Mouse (Mus musculus): ENCODE results near the gene Taf15.
"Not testable (repeated sequence)": the region's sequence is repeated elsewhere in the genome, so short reads cannot be mapped to it uniquely, and the experiment has no call there.

The Taf15 gene

DNA sequence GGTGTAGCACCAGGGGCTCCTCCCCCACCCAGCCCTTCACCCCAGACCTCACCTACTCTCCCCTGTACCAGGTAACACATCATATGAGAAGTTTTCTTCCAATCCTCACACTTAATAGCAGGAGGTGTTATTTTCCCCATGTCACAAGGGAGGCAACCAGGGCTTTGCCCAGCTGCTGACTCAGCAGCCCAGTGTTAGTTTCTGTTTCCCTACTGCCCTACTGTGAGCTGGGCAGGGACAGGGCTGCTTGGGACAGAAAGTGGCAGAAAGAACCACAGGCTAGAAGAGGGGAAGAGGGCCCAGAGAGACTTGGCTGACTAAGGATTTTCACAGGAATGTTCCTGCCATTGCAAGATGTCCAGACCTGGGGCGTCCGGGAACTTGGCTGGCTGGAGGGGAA, 68.0 kb downstream of the Taf15 start:
- no peak for DNase-seq

DNA sequence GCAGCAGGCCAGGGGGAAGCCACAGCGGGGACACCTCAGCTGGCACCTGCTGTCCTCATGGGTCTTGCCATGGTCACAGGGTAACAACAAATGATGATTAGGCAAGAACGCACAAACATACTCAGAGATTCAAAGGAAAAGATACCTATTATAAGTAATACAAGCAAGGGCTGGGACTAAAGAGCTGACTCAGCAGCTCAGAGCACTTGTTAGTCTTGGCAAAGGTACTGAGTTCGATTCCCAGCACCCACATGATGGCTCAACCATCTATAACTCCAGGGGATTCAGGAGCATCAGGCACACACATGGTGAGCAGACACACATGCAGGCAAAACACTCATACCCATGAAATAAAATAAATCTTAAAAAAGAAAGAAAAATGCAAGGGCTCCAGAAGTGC, 68.5 kb downstream of the Taf15 start:
- DNase-seq: no peak

DNA sequence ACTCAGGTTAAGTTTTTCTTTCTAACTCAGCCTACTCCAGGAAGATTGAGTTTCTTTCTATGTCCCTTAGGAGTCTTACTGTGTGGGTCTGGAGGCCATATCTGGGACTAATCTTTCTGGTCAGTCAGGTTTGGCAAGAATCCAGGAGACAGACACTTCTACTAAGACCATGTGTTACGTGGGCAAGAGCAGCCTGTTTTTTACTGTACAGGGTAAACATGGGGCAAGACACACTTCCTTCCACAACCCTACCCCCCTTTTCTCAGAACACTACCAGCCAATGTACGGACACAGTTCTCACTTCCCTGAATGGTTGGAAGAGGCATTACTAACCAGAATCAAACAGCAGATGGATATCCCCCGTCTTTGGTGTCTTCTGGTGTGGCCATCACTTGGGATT, 71.3 kb downstream of the Taf15 start:
- DNase-seq: no peak

DNA sequence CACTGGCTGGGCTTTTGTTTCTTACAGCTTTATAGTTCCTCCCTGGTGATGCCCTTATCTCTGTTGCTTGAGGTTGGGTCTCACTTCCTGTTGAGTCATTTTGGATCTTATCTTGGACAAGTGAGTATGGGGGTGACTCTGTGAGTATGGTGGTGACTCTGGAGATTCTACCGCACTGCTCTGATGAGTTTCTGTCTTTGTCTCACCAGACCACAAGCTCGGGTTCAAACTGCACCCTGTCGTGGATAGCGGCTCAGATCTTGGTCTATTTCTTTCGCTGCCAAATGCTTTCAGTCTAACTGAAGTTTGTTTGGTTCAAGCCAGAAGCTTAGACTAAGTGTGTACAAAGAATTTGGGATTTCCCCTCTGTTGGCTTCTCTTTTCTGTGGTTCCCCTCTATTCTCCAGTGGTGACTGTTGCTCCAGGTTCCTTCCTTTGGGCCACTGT, 77.3 kb downstream of the Taf15 start:
- DNase-seq: no peak

DNA sequence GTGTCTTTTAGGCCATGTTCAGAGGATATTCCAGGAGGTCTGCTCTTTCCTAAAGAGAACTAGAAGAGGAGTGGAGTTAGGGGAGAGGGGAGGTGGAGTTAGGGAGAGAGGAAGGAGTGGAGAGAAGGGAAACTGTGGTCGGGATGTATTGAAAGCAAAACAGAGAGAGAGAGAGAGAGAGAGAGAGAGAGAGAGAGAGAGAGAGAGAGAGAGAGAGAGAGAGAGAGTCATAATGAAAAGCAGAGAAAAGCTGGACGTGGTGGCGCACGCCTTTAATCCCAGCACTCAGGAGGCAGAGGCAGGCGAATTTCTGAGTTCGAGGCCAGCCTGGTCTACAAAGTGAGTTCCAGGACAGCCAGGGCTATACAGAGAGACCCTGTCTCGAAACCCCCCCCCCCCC, 78.2 kb downstream of the Taf15 start:
- DNase-seq: not testable (repeated sequence)

DNA sequence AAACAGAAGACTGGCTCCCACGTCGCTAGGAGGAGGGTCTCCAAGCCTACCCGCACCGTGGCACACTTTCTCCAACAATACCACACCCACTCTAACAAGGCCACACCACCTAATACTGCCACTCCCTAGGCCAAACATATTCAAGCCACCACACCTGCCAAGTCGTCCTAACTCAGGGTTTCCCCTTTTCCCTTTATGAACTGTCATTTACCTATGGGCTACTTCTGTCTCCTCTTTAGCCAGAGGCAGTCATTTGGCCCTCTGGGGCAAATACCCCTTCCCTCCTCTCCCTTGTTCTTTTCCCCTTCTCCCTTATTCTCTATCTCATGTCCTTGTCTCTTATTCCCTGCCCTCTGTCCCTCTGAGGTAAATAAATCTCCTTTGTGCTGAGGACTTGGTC, 78.8 kb downstream of the Taf15 start:
- no peak for DNase-seq
